Mouse (Mus musculus) MEL (cell line): ENCODE data around the gene Gm4353. TPM values are rescaled to one million over a fixed set of nuclear protein-coding genes. Genes with fewer than 3 reads are reported as not detected.

Experiments
- DNase-seq: peaks from one replicate; pipeline ENCODE4 v3.0.0; 2011; ENCODE audit warnings: low read depth, low spot score
- H3K27ac ChIP-seq: 2 replicates; pipeline ENCODE4 v1.5.1; 2012; ENCODE audit warnings: low read depth, mild to moderate bottlenecking, control low read depth, low read length, moderate library complexity; ENCODE audit not compliant: control insufficient read depth
- H3K27me3 ChIP-seq, 2 experiments: fragments of 150-350 bp in 1 of 2; sonication (generic) in 1 of 2; 2 replicates each; pipeline ENCODE4 v1.6.1; 2012; ENCODE audit warnings: low read length in 2 of 2, mild to moderate bottlenecking in 2 of 2, improper control_type of control experiment in 1 of 2, moderate library complexity in 1 of 2; ENCODE audit not compliant: insufficient read depth in 2 of 2, control insufficient read depth in 1 of 2
- H3K36me3 ChIP-seq, 2 experiments: 2 replicates each; pipeline ENCODE4 v1.6.1; 2012 to 2014; ENCODE audit warnings: low read length in 2 of 2, improper control_type of control experiment in 1 of 2, inconsistent platforms in 1 of 2, mild to moderate bottlenecking in 1 of 2; ENCODE audit not compliant: insufficient read depth in 2 of 2, control insufficient read depth in 1 of 2
- H3K4me1 ChIP-seq, 2 experiments: fragments of 150-350 bp in 1 of 2; sonication (generic) in 1 of 2; 2 replicates each; pipeline ENCODE4 v1.6.1; 2012; ENCODE audit warnings: low read length in 2 of 2, improper control_type of control experiment in 1 of 2, mild to moderate bottlenecking in 1 of 2; ENCODE audit not compliant: insufficient read depth in 2 of 2, control insufficient read depth in 1 of 2
- H3K4me3 ChIP-seq, 2 experiments: fragments of 150-350 bp in 1 of 2; sonication (generic) in 1 of 2; 2 replicates each; pipeline ENCODE4 v1.5.1; 2012; ENCODE audit warnings: low read depth in 2 of 2, low read length in 2 of 2, mild to moderate bottlenecking in 2 of 2, moderate library complexity in 2 of 2, control low read depth in 1 of 2, improper control_type of control experiment in 1 of 2; ENCODE audit not compliant: control insufficient read depth in 1 of 2, insufficient read depth in 1 of 2
- H3K79me2 ChIP-seq: 2 replicates; pipeline ENCODE4 v1.6.1; 2012; ENCODE audit warnings: mild to moderate bottlenecking, low read length, moderate library complexity; ENCODE audit not compliant: control insufficient read depth, poor library complexity, insufficient read depth
- H3K9ac ChIP-seq: 2 replicates; pipeline ENCODE4 v1.6.1; 2012; ENCODE audit warnings: low read depth, mild to moderate bottlenecking, control low read depth, low read length, moderate library complexity; ENCODE audit not compliant: control insufficient read depth, poor library complexity, severe bottlenecking
- H3K9me3 ChIP-seq: fragments of 150-350 bp; sonication (generic); replicated peaks from 2 replicates; pipeline ENCODE4 v1.6.1; 2012; ENCODE audit warnings: mild to moderate bottlenecking, low read length, improper control_type of control experiment, moderate library complexity; ENCODE audit not compliant: insufficient read depth
- BHLHE40 ChIP-seq: IDR thresholded peaks from 2 replicates; pipeline ENCODE4 v1.6.1; 2012; ENCODE audit warnings: low read depth, mild to moderate bottlenecking, inconsistent platforms, low read length, improper control_type of control experiment, borderline replicate concordance
- CHD1 ChIP-seq: IDR thresholded peaks from 2 replicates; pipeline ENCODE4 v1.6.1; 2012; ENCODE audit warnings: low read depth, mild to moderate bottlenecking, inconsistent platforms, low read length, improper control_type of control experiment
- CHD2 ChIP-seq: IDR thresholded peaks from 2 replicates; pipeline ENCODE4 v1.6.1; 2011; ENCODE audit warnings: low read length, improper control_type of control experiment
- CTCF ChIP-seq, 3 experiments: IDR thresholded peaks in 2 of 3; conservative IDR thresholded peaks in 1 of 3; 2 replicates each; pipeline ENCODE4 v1.5.1; 2011 to 2012; ENCODE audit warnings: low read length in 3 of 3, low read depth in 2 of 3, mild to moderate bottlenecking in 2 of 3, improper control_type of control experiment in 1 of 3, inconsistent platforms in 1 of 3, mixed read lengths in 1 of 3, moderate library complexity in 1 of 3; ENCODE audit not compliant: control insufficient read depth in 1 of 3, insufficient read depth in 1 of 3, poor library complexity in 1 of 3, severe bottlenecking in 1 of 3
- E2F4 ChIP-seq: IDR thresholded peaks from 2 replicates; pipeline ENCODE4 v1.6.1; 2011; ENCODE audit warnings: low read depth, low read length, improper control_type of control experiment, borderline replicate concordance
- ELF1 ChIP-seq: IDR thresholded peaks from 2 replicates; pipeline ENCODE4 v1.6.1; 2014; ENCODE audit warnings: low read depth, mild to moderate bottlenecking, inconsistent platforms, low read length, improper control_type of control experiment, moderate library complexity
- EP300 ChIP-seq, 2 experiments: IDR thresholded peaks; 2 replicates each; pipeline ENCODE4 v1.6.1; 2011; ENCODE audit warnings: improper control_type of control experiment in 2 of 2, low read length in 2 of 2, low read depth in 1 of 2, mild to moderate bottlenecking in 1 of 2
- GATA1 ChIP-seq: IDR thresholded peaks from 2 replicates; pipeline ENCODE4 v1.6.1; 2011; ENCODE audit warnings: low read depth, low read length, improper control_type of control experiment
- KAT2A ChIP-seq: conservative IDR thresholded peaks from 2 replicates; pipeline ENCODE4 v1.6.1; 2012; ENCODE audit warnings: low read depth, low read length, improper control_type of control experiment, inconsistent platforms
- MAX ChIP-seq: IDR thresholded peaks from 2 replicates; pipeline ENCODE4 v1.6.1; 2011; ENCODE audit warnings: low read length, improper control_type of control experiment
- MAZ ChIP-seq: IDR thresholded peaks from 2 replicates; pipeline ENCODE4 v1.6.1; 2012; ENCODE audit warnings: low read depth, mild to moderate bottlenecking, inconsistent platforms, low read length, improper control_type of control experiment
- MEF2A ChIP-seq: IDR thresholded peaks from 2 replicates; pipeline ENCODE4 v1.6.1; 2014; ENCODE audit warnings: low read depth, mild to moderate bottlenecking, inconsistent platforms, low read length, improper control_type of control experiment; ENCODE audit not compliant: poor library complexity, insufficient replicate concordance, severe bottlenecking; ENCODE audit errors: extremely low read depth
- MYC ChIP-seq: IDR thresholded peaks from 2 replicates; pipeline ENCODE4 v1.6.1; 2011; ENCODE audit warnings: low read depth, mild to moderate bottlenecking, low read length, improper control_type of control experiment, moderate library complexity
- NELFE ChIP-seq: IDR thresholded peaks from 2 replicates; pipeline ENCODE4 v1.6.1; 2011; ENCODE audit warnings: low read depth, low read length, improper control_type of control experiment
- NRF1 ChIP-seq: IDR thresholded peaks from 2 replicates; pipeline ENCODE4 v1.6.1; 2014; ENCODE audit warnings: low read depth, mild to moderate bottlenecking, inconsistent platforms, low read length, improper control_type of control experiment, moderate library complexity; ENCODE audit not compliant: poor library complexity, insufficient read depth, severe bottlenecking
- POLR2A ChIP-seq, 2 experiments: IDR thresholded peaks; 2 replicates each; pipeline ENCODE4 v1.6.1; 2011 to 2012; ENCODE audit warnings: low read length in 2 of 2, mild to moderate bottlenecking in 2 of 2, control low read depth in 1 of 2, improper control_type of control experiment in 1 of 2, low read depth in 1 of 2, moderate library complexity in 1 of 2; ENCODE audit not compliant: control insufficient read depth in 1 of 2, insufficient read depth in 1 of 2, poor library complexity in 1 of 2
- RAD21 ChIP-seq: IDR thresholded peaks from 2 replicates; pipeline ENCODE4 v1.6.1; 2011; ENCODE audit warnings: mild to moderate bottlenecking, low read depth, low read length, improper control_type of control experiment
- SIN3A ChIP-seq: IDR thresholded peaks from 2 replicates; pipeline ENCODE4 v1.6.1; 2012; ENCODE audit warnings: low read length, improper control_type of control experiment, inconsistent platforms
- SMC3 ChIP-seq: IDR thresholded peaks from 2 replicates; pipeline ENCODE4 v1.6.1; 2011; ENCODE audit warnings: low read depth, low read length, improper control_type of control experiment
- TAL1 ChIP-seq: IDR thresholded peaks from 2 replicates; pipeline ENCODE4 v1.6.1; 2012; ENCODE audit warnings: mild to moderate bottlenecking, inconsistent platforms, low read length, moderate library complexity, mixed read lengths
- TBP ChIP-seq: IDR thresholded peaks from 2 replicates; pipeline ENCODE4 v1.8.0; 2011; ENCODE audit warnings: low read depth, low read length, improper control_type of control experiment
- TCF12 ChIP-seq: IDR thresholded peaks from 2 replicates; pipeline ENCODE4 v1.6.1; 2014; ENCODE audit warnings: low read depth, mild to moderate bottlenecking, inconsistent platforms, low read length, improper control_type of control experiment, moderate library complexity
- USF2 ChIP-seq, 2 experiments: IDR thresholded peaks; 2 replicates each; pipeline ENCODE4 v1.6.1; 2011 to 2012; ENCODE audit warnings: improper control_type of control experiment in 2 of 2, low read length in 2 of 2, borderline replicate concordance in 1 of 2, inconsistent platforms in 1 of 2, low read depth in 1 of 2, mild to moderate bottlenecking in 1 of 2; ENCODE audit not compliant: insufficient read depth in 1 of 2
- ZKSCAN1 ChIP-seq: IDR thresholded peaks from 2 replicates; pipeline ENCODE4 v1.6.1; 2012; ENCODE audit warnings: low read depth, mild to moderate bottlenecking, inconsistent platforms, low read length, improper control_type of control experiment, moderate library complexity
- polyA plus RNA-seq, 2 experiments: library from polyadenylated mRNA; stranded (reverse) in 1 of 2; unstranded in 1 of 2; fragments of >175 nt in 1 of 2; fragments of >200 nt in 1 of 2; gene quantifications; 2 replicates each; pipeline versions ENCODE4 v1.2.1 to v1.2.4; 2012; ENCODE audit warnings: low replicate concordance in 2 of 2, low read depth in 1 of 2; ENCODE audit not compliant: insufficient read length in 2 of 2, insufficient read depth in 1 of 2, missing spikeins in 1 of 2
- total RNA-seq: library from RNA; depleted of rRNA; stranded (reverse); fragments of 300-350 nt; gene quantifications from 2 replicates; pipeline ENCODE4 v1.2.3, GENCODE M21; 2012

Gm4353 gene
- total and polyA plus RNA-seq, 3 experiments, result 21.0 to 22.7 TPM; not detected in 1

DNA sequence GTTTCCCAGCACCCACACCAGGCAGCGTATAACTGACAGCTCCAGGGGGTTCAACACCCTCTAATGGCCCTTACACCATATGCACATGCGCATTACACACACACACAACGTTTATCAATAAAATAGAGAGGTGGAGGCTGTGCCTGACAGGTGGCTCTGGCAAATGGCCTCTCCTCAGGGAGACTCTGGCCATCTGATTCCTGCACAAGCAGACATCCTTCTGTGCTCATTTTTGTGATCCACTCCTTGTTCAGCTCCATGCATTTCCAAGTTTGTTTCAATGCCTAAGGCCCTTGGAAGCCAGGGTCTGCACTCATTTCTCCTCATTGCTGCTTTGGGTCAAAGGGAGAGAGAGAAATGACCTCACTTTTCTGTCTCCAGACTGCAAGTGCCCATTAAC, 26.2 kb upstream of the Gm4353 start:
- no peak overlapping the region for H3K9ac ChIP-seq
- no peak overlapping the region for H3K27ac ChIP-seq
- no peak for DNase-seq
- no peak for TF ChIP-seq CHD1
- no peak for TF ChIP-seq POLR2A (IDR thresholded peaks at IDR 0.05; ENCODE audit: control insufficient read depth in 1 of 2, insufficient read depth in 1 of 2, low read depth in 1 of 2, low read length in 2 of 2, poor library complexity in 1 of 2)
- TF ChIP-seq RAD21, result no peak
- no peak for TF ChIP-seq EP300 (IDR thresholded peaks at IDR 0.05; ENCODE audit: low read depth in 1 of 2, low read length in 2 of 2)
- TF ChIP-seq CTCF (IDR thresholded peaks at IDR 0.05 in 2 of 3, conservative IDR thresholded peaks at IDR 0.05 in 1 of 3; ENCODE audit: control insufficient read depth in 1 of 3, insufficient read depth in 1 of 3, low read depth in 2 of 3, low read length in 3 of 3, poor library complexity in 1 of 3, severe bottlenecking in 1 of 3), result no peak
- no peak for TF ChIP-seq MAZ
- no peak for TF ChIP-seq SIN3A
- no peak for TF ChIP-seq ELF1
- no peak for TF ChIP-seq E2F4
- TF ChIP-seq KAT2A, result no peak
- no peak for TF ChIP-seq MYC
- TF ChIP-seq TAL1, result no peak
- TF ChIP-seq MEF2A, result no peak
- H3K79me2 ChIP-seq, result no peaks in the 10 kb centered on the region
- H3K4me3 ChIP-seq, result no peak overlapping the region
- H3K27me3 ChIP-seq, result no peaks in the 10 kb centered on the region
- no peaks in the 10 kb centered on the region for H3K9me3 ChIP-seq
- no peaks in the 10 kb centered on the region for H3K4me1 ChIP-seq
- no peaks in the 10 kb centered on the region; a peak in 1 of 4 replicates for H3K36me3 ChIP-seq

DNA sequence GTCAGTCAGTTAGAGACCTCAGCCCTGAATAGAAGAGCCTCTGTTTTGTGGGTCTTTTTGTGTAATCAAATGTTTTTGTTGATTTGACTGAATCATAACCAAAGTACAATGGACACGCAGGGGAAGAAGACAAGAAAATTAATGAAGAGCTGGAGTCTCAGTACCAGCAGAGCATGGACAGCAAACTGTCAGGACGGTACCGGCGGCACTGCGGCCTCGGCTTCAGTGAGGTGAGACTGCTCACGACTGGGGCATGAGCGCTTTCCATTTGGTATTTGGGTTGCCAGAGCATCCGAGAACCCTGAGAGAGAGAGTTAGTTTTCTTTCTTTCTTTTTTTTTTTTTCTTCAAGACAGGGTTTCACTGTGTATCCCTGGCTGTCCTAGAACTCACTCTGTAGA, 18.7 kb upstream of the Gm4353 start:
- H3K36me3 ChIP-seq, result peaks cover 0 to 15% of the 10 kb centered on the region in 2 experiments; a peak in 2 of 4 replicates
- H3K9ac ChIP-seq, result no peak overlapping the region
- DNase-seq, result no peak
- peaks cover under 1% of the 10 kb centered on the region for H3K79me2 ChIP-seq
- TF ChIP-seq MAX (no peak), MEF2A (no peak), NELFE (no peak), CHD1 (no peak), BHLHE40 (no peak), SMC3 (no peak), NRF1 (no peak), E2F4 (no peak), CTCF (IDR thresholded peaks at IDR 0.05 in 2 of 3, conservative IDR thresholded peaks at IDR 0.05 in 1 of 3; ENCODE audit: control insufficient read depth in 1 of 3, insufficient read depth in 1 of 3, low read depth in 2 of 3, low read length in 3 of 3, poor library complexity in 1 of 3, severe bottlenecking in 1 of 3) (no peak), USF2 (IDR thresholded peaks at IDR 0.05; ENCODE audit: borderline replicate concordance in 1 of 2, insufficient read depth in 1 of 2, low read depth in 1 of 2, low read length in 2 of 2) (no peak), ZKSCAN1 (no peak), SIN3A (no peak), EP300 (IDR thresholded peaks at IDR 0.05; ENCODE audit: low read depth in 1 of 2, low read length in 2 of 2) (no peak), TCF12 (no peak), CHD2 (no peak), TBP (no peak), MAZ (no peak), GATA1 (no peak)
- H3K9me3 ChIP-seq, result no peaks in the 10 kb centered on the region
- H3K4me3 ChIP-seq, result no peak overlapping the region
- H3K27ac ChIP-seq, result no peak overlapping the region
- no peaks in the 10 kb centered on the region for H3K27me3 ChIP-seq
- no peaks in the 10 kb centered on the region for H3K4me1 ChIP-seq
